Mouse (Mus musculus): Measurements from ENCODE around the gene Fcna. TPM values are rescaled to one million over a fixed set of nuclear protein-coding genes. Genes with fewer than 3 reads are reported as not detected.

Gene Fcna
- polyA plus RNA-seq, 1 experiment from 2014 or later = 0.52 TPM

GRCm38 (mm10) chr2:25607761-25608622, 19.8 kb downstream of the Fcna start, which contains the start of gene Rabl6:
Gene Rabl6 (minus strand): TSS chr2:25608521.
- ATAC-seq (replicated peaks; ENCODE audit: insufficient number of reproducible peaks, low FRiP score, low TSS enrichment, low read depth) = peak; percentile 83
- WGBS = under 1% methylated on average over 76 of the region's 80 CpGs

DNA sequence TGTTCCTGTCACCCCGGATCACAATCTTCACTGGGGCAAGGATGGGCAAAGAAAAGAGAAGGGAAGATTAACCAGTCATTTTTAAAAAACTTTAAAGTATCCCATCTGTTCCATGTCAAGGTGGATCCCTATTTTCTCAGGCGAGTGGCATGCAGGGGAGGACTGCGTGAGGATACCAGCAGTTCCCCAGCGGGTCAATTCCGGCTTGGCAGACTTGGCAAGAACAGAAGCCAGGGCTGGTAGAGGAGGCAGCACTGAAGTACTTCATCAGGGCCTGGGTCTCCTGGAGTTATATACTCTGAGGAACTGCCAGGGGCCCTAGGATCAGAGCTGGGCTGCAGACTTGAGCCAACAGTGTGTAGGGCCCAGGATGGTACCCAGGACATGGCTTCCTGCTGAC, 25.3 kb downstream of the Fcna start:
- no peak overlapping the region for H3K27ac ChIP-seq (replicated peaks; ENCODE audit: low read depth, low read length)
- no peaks in the 10 kb centered on the region for H3K9me3 ChIP-seq (replicated peaks; ENCODE audit: control insufficient read depth, low read length)
- no peaks in the 10 kb centered on the region for H3K27me3 ChIP-seq (ENCODE audit: control insufficient read depth, insufficient read depth, low read length)
- no peak overlapping the region for H3K4me3 ChIP-seq (ENCODE audit: low read depth, low read length)
- peaks cover 2% of the 10 kb centered on the region; the same call in 1 of the 2 replicates for H3K4me1 ChIP-seq (ENCODE audit: control insufficient read depth, insufficient read depth, low read length)
- H3K9ac ChIP-seq (replicated peaks; ENCODE audit: low read length) = no peak overlapping the region
- no peak overlapping the region for H3K4me2 ChIP-seq (ENCODE audit: low read depth, low read length)
- 92% methylated on average over 5 of the region's 5 CpGs for WGBS
- DNase-seq (ENCODE audit: low spot score) = no peak
- peaks cover 13% of the 10 kb centered on the region for H3K36me3 ChIP-seq (replicated peaks; ENCODE audit: control insufficient read depth, insufficient read depth, low read depth, low read length)
- no peak for ATAC-seq (replicated peaks; ENCODE audit: insufficient number of reproducible peaks, low FRiP score, low TSS enrichment, low read depth)

More at GRCm38 (mm10) chr2:25607761-25608622, 19.8 kb downstream of the Fcna start, which contains the start of gene Rabl6:
- no peaks in the 10 kb centered on the region for H3K36me3 ChIP-seq (replicated peaks; ENCODE audit: control insufficient read depth, insufficient read depth, low read depth, low read length)
- peak within 1 kb of the TSS; percentile 62 for H3K4me2 ChIP-seq (ENCODE audit: low read depth, low read length)
- peak within 1 kb of the TSS; percentile 94 for H3K4me3 ChIP-seq (ENCODE audit: low read depth, low read length)
- peaks cover 2% of the 10 kb centered on the region; the same call in 1 of the 2 replicates for H3K4me1 ChIP-seq (ENCODE audit: control insufficient read depth, insufficient read depth, low read length)
- peak; percentile 94 for DNase-seq (ENCODE audit: low spot score)
- H3K9me3 ChIP-seq (replicated peaks; ENCODE audit: control insufficient read depth, low read length) = no peaks in the 10 kb centered on the region
- H3K9ac ChIP-seq (replicated peaks; ENCODE audit: low read length) = peak within 1 kb of the TSS; percentile 96
- peak within 1 kb of the TSS; percentile 88 for H3K27ac ChIP-seq (replicated peaks; ENCODE audit: low read depth, low read length)
- H3K27me3 ChIP-seq (ENCODE audit: control insufficient read depth, insufficient read depth, low read length) = no peaks in the 10 kb centered on the region

DNA sequence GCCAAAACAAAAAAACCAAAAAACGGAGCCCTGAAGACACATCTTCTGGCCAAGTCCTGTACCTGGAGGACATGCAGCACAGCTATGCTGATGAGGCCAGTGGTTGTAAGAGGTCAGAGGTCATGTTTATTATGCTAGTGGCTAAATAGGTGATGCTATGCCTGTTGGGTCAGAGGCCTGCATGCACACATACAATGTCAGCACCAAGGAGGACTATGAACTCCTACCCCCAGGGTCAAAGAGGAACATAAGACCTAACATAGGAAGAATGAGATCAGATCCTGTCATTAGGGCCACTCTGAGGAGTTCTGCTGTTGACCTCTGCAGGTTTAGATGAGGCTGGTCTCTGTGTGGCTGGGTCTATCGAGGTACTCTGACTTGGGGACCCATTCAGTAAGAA, 27.8 kb downstream of the Fcna start:
- H3K36me3 ChIP-seq (replicated peaks; ENCODE audit: control insufficient read depth, insufficient read depth, low read depth, low read length) = peaks cover 17% of the 10 kb centered on the region
- H3K9me3 ChIP-seq (replicated peaks; ENCODE audit: control insufficient read depth, low read length) = no peaks in the 10 kb centered on the region
- no peak overlapping the region for H3K27ac ChIP-seq (replicated peaks; ENCODE audit: low read depth, low read length)
- H3K4me1 ChIP-seq (ENCODE audit: control insufficient read depth, insufficient read depth, low read length) = no peaks in the 10 kb centered on the region
- ATAC-seq (replicated peaks; ENCODE audit: insufficient number of reproducible peaks, low FRiP score, low TSS enrichment, low read depth) (no peak), DNase-seq (ENCODE audit: low spot score) (no peak)
- H3K4me3 ChIP-seq (ENCODE audit: low read depth, low read length) = no peak overlapping the region
- H3K9ac ChIP-seq (replicated peaks; ENCODE audit: low read length) = no peak overlapping the region
- 87% methylated on average over 2 of the region's 2 CpGs for WGBS
- no peaks in the 10 kb centered on the region for H3K27me3 ChIP-seq (ENCODE audit: control insufficient read depth, insufficient read depth, low read length)
- H3K4me2 ChIP-seq (ENCODE audit: low read depth, low read length) = no peak overlapping the region

- no peak for DNase-seq (ENCODE audit: low spot score)
- H3K9me3 ChIP-seq (replicated peaks; ENCODE audit: control insufficient read depth, low read length) = no peaks in the 10 kb centered on the region
- no peak overlapping the region for H3K9ac ChIP-seq (replicated peaks; ENCODE audit: low read length)
- no peak overlapping the region for H3K27ac ChIP-seq (replicated peaks; ENCODE audit: low read depth, low read length)
- no peaks in the 10 kb centered on the region for H3K27me3 ChIP-seq (ENCODE audit: control insufficient read depth, insufficient read depth, low read length)
- no peaks in the 10 kb centered on the region for H3K4me1 ChIP-seq (ENCODE audit: control insufficient read depth, insufficient read depth, low read length)
- H3K4me3 ChIP-seq (ENCODE audit: low read depth, low read length) = no peak overlapping the region
- no peak overlapping the region for H3K4me2 ChIP-seq (ENCODE audit: low read depth, low read length)
- H3K36me3 ChIP-seq (replicated peaks; ENCODE audit: control insufficient read depth, insufficient read depth, low read depth, low read length) = peaks cover 17% of the 10 kb centered on the region
- ATAC-seq (replicated peaks; ENCODE audit: insufficient number of reproducible peaks, low FRiP score, low TSS enrichment, low read depth) = no peak
- 95% methylated on average over 1 of the region's 1 CpGs for WGBS
Measured at GRCm38 (mm10) chr2:25598749-25599148, 29.1 kb downstream of the Fcna start.

DNA sequence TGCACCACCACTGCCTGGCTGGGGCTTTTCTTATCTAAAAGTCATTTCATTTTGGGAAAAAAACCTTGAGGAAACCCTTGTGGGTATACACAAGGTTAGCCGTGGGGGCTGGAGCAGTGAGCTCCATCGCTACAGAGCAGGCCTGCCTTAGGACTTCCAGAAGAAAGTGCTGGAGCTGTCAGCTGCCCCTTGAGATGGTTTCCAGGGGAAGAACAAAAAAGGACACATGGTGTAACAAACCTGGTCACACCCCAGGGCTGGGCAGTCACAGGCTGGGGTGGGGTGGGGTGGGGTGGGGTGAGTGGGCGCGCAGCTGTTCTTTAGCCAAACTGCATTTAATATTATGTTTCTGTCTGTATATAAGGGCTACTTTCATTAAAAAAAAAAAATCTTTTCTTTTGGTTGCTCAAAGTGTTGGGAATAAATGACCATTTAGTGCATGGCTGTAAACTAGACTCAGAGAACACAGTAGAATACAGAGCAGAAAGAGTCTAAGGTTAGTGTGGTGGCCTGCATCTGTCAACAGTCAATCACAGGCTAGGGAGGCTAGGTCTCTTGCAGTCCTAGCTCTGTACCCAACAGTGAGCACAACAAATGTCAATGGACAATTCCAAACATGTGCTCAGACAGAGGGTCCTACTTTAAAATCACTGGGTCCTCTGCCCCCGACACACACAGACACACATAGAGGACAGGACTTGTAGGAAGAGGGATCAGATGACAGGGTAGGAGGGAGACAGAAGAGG, 30.9 kb downstream of the Fcna start:
- no peak overlapping the region for H3K9ac ChIP-seq (replicated peaks; ENCODE audit: low read length)
- no peaks in the 10 kb centered on the region for H3K9me3 ChIP-seq (replicated peaks; ENCODE audit: control insufficient read depth, low read length)
- no peaks in the 10 kb centered on the region for H3K27me3 ChIP-seq (ENCODE audit: control insufficient read depth, insufficient read depth, low read length)
- H3K4me1 ChIP-seq (ENCODE audit: control insufficient read depth, insufficient read depth, low read length) = no peaks in the 10 kb centered on the region
- DNase-seq (ENCODE audit: low spot score) = no peak
- H3K4me2 ChIP-seq (ENCODE audit: low read depth, low read length) = no peak overlapping the region
- peaks cover 17% of the 10 kb centered on the region for H3K36me3 ChIP-seq (replicated peaks; ENCODE audit: control insufficient read depth, insufficient read depth, low read depth, low read length)
- no peak overlapping the region for H3K4me3 ChIP-seq (ENCODE audit: low read depth, low read length)
- H3K27ac ChIP-seq (replicated peaks; ENCODE audit: low read depth, low read length) = no peak overlapping the region
- no peak for ATAC-seq (replicated peaks; ENCODE audit: insufficient number of reproducible peaks, low FRiP score, low TSS enrichment, low read depth)
- WGBS = 97% methylated on average over 5 of the region's 5 CpGs

DNA sequence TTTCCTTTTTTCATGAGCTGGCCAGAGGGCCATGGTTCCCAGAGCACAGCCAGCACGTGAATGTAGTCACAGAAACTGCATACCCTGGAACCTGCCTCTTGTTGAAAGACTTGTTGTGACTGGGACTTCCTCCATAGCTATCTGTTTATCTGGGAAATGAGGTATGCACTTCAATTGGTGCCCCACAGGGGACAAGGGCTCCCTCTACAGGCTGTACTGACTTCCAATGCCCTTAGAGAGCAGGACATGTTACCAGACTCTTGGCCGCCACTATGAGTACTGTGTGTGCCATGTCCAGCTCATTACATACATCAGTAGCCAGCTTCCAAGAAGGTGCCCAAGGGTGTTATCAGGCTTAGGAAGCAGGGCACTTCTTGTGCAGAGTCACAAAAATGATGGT, 36.0 kb downstream of the Fcna start:
- Histone ChIP-seq H3K36me3 (replicated peaks; ENCODE audit: control insufficient read depth, insufficient read depth, low read depth, low read length) (peaks cover 7% of the 10 kb centered on the region), H3K4me1 (ENCODE audit: control insufficient read depth, insufficient read depth, low read length) (no peaks in the 10 kb centered on the region), H3K4me3 (ENCODE audit: low read depth, low read length) (no peak overlapping the region), H3K9ac (replicated peaks; ENCODE audit: low read length) (no peak overlapping the region), H3K27me3 (ENCODE audit: control insufficient read depth, insufficient read depth, low read length) (no peaks in the 10 kb centered on the region), H3K9me3 (replicated peaks; ENCODE audit: control insufficient read depth, low read length) (no peaks in the 10 kb centered on the region), H3K4me2 (ENCODE audit: low read depth, low read length) (no peak overlapping the region), H3K27ac (replicated peaks; ENCODE audit: low read depth, low read length) (no peak overlapping the region)
- DNase-seq (ENCODE audit: low spot score) (no peak), ATAC-seq (replicated peaks; ENCODE audit: insufficient number of reproducible peaks, low FRiP score, low TSS enrichment, low read depth) (no peak)
- 87% methylated on average over 2 of the region's 2 CpGs for WGBS

GRCm38 (mm10) chr2:25588227-25588907, 39.5 kb downstream of the Fcna start:
- WGBS = 94% methylated on average over 8 of the region's 8 CpGs
- peaks cover 9% of the 10 kb centered on the region for H3K36me3 ChIP-seq (replicated peaks; ENCODE audit: control insufficient read depth, insufficient read depth, low read depth, low read length)
- no peak for DNase-seq (ENCODE audit: low spot score)

More at GRCm38 (mm10) chr2:25588227-25588907, 39.5 kb downstream of the Fcna start:
- no peaks in the 10 kb centered on the region for H3K9me3 ChIP-seq (replicated peaks; ENCODE audit: control insufficient read depth, low read length)
- H3K4me3 ChIP-seq (ENCODE audit: low read depth, low read length) = no peak overlapping the region
- no peak overlapping the region for H3K9ac ChIP-seq (replicated peaks; ENCODE audit: low read length)
- ATAC-seq (replicated peaks; ENCODE audit: insufficient number of reproducible peaks, low FRiP score, low TSS enrichment, low read depth) = no peak
- no peaks in the 10 kb centered on the region for H3K4me1 ChIP-seq (ENCODE audit: control insufficient read depth, insufficient read depth, low read length)
- H3K4me2 ChIP-seq (ENCODE audit: low read depth, low read length) = no peak overlapping the region
- no peak overlapping the region for H3K27ac ChIP-seq (replicated peaks; ENCODE audit: low read depth, low read length)
- H3K27me3 ChIP-seq (ENCODE audit: control insufficient read depth, insufficient read depth, low read length) = no peaks in the 10 kb centered on the region

Measured in embryonic facial prominence, embryonic 11.5 days (tissue).